Mouse (Mus musculus) common myeloid progenitor, adult 5-6 weeks (primary cell): Measurements from ENCODE around the gene Atl1. TPM values are rescaled to one million over a fixed set of nuclear protein-coding genes. Genes with fewer than 3 reads are reported as not detected.

ENCODE experiments used
- ATAC-seq: replicated peaks from 2 replicates; pipeline ENCODE4 v1.8.0; 2016; ENCODE audit warnings: low read depth, mild to moderate bottlenecking, moderate TSS enrichment, inconsistent platforms; ENCODE audit not compliant: poor library complexity, severe bottlenecking
- total RNA-seq: library from RNA; stranded (forward); fragments of 200-1000, 187-1606 nt; gene quantifications from 2 replicates; pipeline ENCODE4 v1.2.3, GENCODE M21; 2017

Gene Atl1
- total RNA-seq: 1.6 TPM in 2 replicates

GRCm38 (mm10) chr12:69892371-69893251 lies at the start of gene Atl1, which contains the start of gene Map4k5:
TSS of gene Atl1 (plus strand) at chr12:69892614.
TSS of gene Map4k5 (minus strand) at chr12:69893200.
- ATAC-seq: peak; percentile 83

- 0 out of 2 replicates have a peak, but pooled peaks have one; percentile 25 for ATAC-seq
These were observed 48.6 kb upstream of the Atl1 start for GRCm38 (mm10) chr12:69843531-69844445.

GRCm38 (mm10) chr12:69845722-69846121 lies 46.7 kb upstream of the Atl1 start:
- no peak for ATAC-seq

GRCm38 (mm10) chr12:69846499-69846898 lies 45.9 kb upstream of the Atl1 start:
- no peak for ATAC-seq

GRCm38 (mm10) chr12:69848083-69848878 lies 44.1 kb upstream of the Atl1 start:
- no peak for ATAC-seq

GRCm38 (mm10) chr12:69852288-69852687 lies 40.1 kb upstream of the Atl1 start:
- no peak for ATAC-seq

GRCm38 (mm10) chr12:69853387-69853786 lies 39.0 kb upstream of the Atl1 start:
- peak; percentile 54 for ATAC-seq

GRCm38 (mm10) chr12:69853942-69854341 lies 38.5 kb upstream of the Atl1 start:
- no peak for ATAC-seq

GRCm38 (mm10) chr12:69855641-69856300 lies 36.6 kb upstream of the Atl1 start:
- no peak for ATAC-seq

- no peak for ATAC-seq
These were observed 36.0 kb upstream of the Atl1 start for GRCm38 (mm10) chr12:69856398-69856797.

GRCm38 (mm10) chr12:69857597-69857996 lies 34.8 kb upstream of the Atl1 start:
- peak; percentile 51; the same call in 1 of the 2 replicates for ATAC-seq

- no peak for ATAC-seq
These were observed 33.6 kb upstream of the Atl1 start for GRCm38 (mm10) chr12:69858847-69859246.

- ATAC-seq: peak; percentile 82
These were observed 28.9 kb upstream of the Atl1 start for GRCm38 (mm10) chr12:69863505-69863904.

- peak; percentile 72 for ATAC-seq
These were observed 28.2 kb upstream of the Atl1 start for GRCm38 (mm10) chr12:69864164-69864692.

- 0 out of 2 replicates have a peak, but pooled peaks have one; percentile 26 for ATAC-seq
These were observed 25.1 kb upstream of the Atl1 start for GRCm38 (mm10) chr12:69867338-69867737.

- ATAC-seq: peak; percentile 87
These were observed 20.8 kb upstream of the Atl1 start for GRCm38 (mm10) chr12:69871632-69872031.

- ATAC-seq: no peak
These were observed 14.5 kb upstream of the Atl1 start for GRCm38 (mm10) chr12:69877842-69878363.

- ATAC-seq: no peak
These were observed 13.2 kb upstream of the Atl1 start for GRCm38 (mm10) chr12:69879172-69879665.

GRCm38 (mm10) chr12:69879739-69880138 lies 12.7 kb upstream of the Atl1 start:
- no peak for ATAC-seq
